Mouse (Mus musculus) 416B (cell line): Measurements from ENCODE around the gene Ssb.

Source experiments
- DNase-seq: peaks from one replicate; pipeline ENCODE4 v3.0.0; 2011; ENCODE audit warnings: low read depth

The Ssb gene

DNA sequence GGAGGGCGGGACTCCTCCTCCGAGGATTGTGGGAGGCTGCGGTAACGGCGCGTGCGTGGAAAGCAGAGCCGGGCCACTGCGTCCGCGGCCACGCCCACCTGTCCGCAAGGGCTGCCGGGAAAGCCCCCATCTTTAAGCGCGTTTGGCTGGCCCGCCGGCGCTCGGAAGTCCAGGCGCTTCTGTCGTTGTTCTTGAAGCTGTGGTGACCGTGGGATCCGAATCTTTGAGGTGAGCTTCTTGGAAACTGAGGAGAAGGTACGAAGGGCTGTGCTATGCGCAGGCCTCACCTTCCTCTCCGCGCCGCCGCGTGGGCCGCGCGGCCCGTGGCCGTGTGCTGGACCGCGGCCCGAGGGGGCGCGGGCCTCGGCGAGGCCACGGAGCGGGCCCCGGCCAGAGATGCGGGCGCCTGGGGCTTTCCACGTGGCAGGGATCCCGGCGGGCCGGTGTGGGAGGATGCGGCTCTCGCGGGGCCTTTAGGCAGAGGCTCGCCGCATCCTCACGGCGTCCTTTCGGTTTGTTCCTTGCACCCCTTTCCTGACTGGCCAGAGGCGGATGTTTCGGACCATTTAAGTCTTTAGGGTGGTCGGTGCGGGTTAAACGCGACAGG lies at the start of gene Ssb:
TSS of gene Ssb (plus strand) at position 78 of the 607 bp plus-strand sequence.
- peak; percentile 92 for DNase-seq

GRCm38 (mm10) chr2:69816575-69816974 lies 44.8 kb upstream of the Ssb start:
- no peak for DNase-seq

- no peak for DNase-seq
Measured at GRCm38 (mm10) chr2:69818350-69819085, 42.8 kb upstream of the Ssb start.

DNA sequence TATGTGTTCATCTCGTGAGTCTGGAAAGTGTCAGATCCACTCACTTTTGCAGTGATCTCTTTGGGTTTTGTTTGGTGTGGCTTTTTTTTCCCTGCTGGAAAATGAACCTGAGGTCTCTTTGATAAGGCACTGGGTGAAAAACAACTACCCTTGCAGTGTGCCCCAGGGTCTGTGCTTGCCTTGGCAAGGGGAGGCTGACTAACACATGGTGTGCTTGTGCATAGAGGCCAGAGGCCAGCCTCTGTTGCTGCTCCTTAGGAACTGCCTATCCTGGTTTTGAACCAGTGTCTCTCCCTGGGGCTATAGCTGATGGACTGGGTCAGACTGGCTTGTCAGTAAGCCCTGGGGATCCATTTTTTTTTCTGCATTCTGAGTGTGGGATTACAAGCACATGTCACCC lies 41.2 kb upstream of the Ssb start:
- DNase-seq, result no peak

GRCm38 (mm10) chr2:69821711-69822110 lies 39.7 kb upstream of the Ssb start, which contains the start of gene Klhl23:
Gene Klhl23 (plus strand): TSS chr2:69821944.
- DNase-seq, result peak; percentile 84

DNA sequence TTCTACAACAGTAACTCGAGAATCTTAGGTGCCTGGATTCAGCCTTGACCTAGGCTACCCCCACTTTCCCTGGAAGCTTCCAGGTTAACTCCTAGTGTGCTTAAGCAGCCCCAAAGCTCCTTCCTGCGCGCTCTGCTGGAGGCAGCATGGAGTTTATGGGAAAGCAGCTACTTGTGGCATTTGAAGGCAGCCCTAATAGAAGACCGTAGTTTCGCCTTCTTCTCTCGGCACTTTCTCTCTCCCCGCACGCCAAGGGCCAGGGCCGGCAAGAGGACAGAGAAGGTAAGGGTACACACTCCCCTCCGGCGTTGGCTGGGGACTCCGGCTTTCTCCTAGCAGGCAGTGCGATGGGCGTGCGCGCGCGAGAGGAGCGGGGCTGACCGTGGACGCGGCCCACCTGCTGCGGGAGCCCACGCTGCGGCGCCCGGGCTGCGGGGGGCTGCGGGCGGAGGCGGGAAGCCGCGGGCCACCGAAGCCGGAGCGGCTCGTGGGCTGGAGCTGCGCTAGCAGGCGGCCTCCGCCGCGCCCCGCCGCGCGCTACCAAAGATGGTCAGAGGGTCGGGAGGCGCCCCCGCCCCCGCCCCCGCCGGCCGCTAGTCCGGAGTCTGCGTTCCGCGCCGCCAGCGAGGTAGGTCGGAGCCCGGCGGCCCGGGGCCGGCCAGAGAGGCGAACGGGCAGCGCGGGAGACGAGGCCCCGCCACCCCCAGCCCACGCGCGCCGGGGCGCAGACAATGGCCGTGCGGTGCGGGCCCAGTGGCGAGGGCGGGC lies 38.8 kb upstream of the Ssb start:
- peak; percentile 58 for DNase-seq

DNA sequence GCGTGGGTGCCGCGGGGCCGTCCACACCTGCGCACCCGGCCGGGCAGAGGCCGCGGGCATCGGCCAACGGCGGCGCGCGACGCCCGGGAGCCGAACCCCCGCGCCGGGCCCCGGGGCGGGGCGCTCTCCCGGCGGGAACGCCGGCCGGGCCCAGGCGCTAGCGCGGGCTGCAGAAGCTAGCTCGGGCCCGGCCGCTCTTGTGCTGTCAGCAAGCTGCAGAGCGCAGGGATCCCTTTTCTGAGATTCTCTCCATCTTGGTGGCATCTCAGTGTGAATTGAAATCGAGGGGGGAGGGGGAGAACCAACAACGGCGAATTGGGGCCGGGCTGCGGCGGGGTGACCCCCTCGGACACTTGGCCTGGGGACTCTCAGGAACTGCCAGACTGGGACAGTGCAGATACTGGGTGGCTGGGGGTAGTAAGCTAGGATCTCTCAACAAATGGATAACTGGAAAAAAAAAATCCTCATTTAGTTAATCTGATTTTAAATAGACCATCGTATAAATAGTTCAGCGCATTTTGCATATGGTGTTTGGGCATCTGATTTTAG lies 38.2 kb upstream of the Ssb start:
- DNase-seq, result peak; percentile 38

- DNase-seq, result no peak
Measured at GRCm38 (mm10) chr2:69825898-69826297, 35.5 kb upstream of the Ssb start.

GRCm38 (mm10) chr2:69826380-69826779 lies 35.0 kb upstream of the Ssb start:
- DNase-seq, result no peak

DNA sequence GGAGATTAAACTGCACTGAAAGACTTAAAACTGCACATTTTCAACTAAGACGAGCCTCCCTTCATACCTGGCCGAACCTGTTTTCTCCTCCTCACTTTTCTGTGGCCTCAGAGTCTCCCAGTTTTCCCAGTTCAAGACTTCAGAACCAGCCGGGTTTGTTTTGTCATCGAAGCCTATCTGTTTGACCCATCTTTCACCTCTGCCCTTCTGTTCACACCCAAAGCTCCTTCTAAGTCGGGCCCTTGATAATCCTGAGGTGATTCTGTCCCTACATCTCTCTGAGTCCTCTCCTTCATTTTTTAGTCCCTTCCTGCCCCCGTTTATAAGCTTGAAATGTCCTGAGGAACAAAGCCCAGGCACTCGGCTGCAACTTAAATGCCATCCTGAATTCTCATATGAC lies 33.3 kb upstream of the Ssb start:
- DNase-seq, result no peak

DNA sequence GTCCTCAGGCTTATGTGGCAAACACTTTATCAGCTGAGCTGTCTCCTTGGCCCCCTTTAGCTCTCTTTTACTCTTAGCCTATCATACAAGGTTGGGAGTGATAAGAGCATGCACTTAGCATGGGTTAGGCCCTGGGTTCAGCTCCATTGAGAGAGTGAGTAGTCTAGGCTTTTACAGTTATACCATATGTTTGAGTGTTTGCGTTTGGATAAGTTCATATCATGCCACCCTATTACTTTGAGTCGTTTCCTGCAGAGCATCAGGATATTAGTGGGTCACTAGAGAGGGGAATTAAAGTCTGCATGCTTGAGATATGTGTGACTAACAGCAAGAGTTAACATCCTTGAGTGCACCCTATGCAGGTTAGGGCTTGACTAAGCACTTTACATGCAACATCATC lies 31.7 kb upstream of the Ssb start:
- no peak for DNase-seq

DNA sequence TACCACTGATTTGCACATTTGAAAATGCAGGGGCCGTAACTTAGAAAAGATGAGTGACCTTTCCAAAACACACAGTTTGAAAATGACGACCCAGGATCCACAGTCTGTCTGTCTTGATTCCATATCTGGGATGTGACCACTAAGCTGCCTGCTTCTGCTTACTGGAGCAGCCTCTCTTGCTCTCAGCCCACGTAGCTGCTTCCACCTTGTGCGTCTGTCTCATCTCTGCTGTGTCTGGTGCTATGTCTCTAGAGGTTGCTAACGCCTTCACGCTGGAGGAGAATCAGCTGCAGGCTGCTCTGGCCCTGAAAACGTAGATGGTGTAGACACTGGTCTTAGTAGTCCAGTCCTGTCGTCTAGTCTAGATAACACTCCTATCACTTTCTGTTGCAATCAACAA lies 31.2 kb upstream of the Ssb start:
- no peak for DNase-seq

- no peak for DNase-seq
Measured at GRCm38 (mm10) chr2:69837244-69837967, 24.0 kb upstream of the Ssb start.

DNA sequence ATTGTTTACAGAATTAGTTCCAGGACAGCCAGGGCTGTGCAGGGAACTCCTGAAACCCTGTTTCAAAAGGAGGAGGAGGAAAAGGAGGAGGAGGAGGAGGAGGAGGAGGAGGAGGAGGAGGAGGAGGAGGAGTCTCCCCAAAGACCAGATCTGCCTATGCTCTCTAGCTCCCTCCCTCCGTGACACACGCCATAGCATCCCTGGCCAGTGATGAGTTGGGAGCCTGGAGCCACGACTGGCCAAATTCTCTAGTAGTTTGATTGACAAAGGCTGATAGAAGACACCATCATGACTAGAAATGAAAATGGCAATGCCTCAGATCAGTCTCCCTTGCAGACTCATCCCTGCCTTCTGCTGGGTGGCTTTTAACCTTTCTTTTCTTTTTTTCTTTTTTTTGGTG lies 23.4 kb upstream of the Ssb start:
- no peak for DNase-seq

- peak; percentile 61 for DNase-seq
Measured at GRCm38 (mm10) chr2:69838707-69839106, 22.7 kb upstream of the Ssb start.

- peak; percentile 53 for DNase-seq
Measured at GRCm38 (mm10) chr2:69840261-69840660, 21.1 kb upstream of the Ssb start.

DNA sequence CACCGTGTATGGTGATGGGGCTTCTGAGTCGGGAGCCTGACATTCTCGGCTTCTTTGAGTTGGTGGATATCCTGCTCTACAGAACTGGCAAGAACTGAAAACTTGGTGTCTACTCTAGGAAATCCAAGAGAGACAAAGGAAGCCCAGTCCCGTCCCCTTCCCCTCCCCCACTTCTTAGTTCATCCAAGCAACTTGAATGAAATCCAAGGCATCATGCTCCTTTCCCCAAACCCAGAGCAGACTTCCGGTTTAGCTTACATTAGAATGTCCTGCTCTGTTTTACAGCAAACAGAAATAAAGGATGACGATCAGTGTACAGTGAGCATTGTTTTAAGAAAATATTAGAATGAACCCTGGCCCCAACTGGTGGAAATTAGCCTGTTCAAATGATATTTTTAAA lies 12.1 kb upstream of the Ssb start:
- no peak for DNase-seq

DNA sequence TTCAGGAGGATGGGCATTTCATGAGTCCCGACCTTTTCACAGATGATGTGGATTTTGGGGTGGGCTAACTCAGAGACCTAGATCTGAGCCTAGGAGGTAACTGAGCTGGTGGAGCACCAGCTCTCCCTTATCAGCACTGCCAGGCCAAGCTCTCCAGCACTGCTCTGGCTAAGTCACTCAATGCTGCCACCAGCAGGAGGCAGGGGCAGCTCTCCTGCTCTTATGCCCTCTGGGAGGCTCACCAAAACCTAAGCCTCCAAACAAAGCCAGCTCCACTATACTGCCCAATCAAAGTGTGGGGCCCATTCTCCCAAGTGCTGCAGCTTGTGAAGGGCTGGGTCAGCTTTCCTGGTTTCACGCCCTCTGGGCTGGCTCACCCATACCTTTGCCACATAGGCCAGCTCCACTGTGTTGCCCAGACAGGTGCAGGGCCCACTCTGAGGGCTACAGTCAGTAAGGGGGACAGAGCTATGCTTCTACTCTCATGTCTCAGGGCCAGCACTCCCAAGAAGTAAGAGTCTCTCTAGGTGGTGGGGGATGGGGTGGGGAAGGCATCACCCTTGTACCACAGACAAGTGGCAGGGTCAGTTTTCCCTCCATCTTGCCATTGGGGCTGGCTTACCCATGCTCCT lies 9.8 kb upstream of the Ssb start:
- peak; percentile 58 for DNase-seq

DNA sequence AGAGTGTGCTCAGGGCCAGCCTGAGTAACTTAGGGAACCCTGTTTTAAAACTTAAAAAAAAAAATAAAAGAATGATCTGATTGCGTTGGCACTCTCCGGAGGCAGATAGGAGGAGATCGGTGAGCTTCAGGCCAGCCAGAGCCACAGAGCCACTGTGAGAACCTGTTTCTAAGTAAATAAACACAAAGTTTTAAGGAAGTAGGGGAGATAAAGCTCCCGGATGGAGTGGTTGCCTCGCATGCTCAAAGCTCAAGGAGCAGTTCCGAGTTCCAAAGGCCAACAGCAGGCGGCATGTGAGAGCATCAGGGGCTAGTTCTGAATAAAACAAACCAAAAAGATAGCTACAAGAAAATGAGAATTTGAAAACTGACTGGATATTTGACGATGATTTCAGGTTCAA lies 5.0 kb upstream of the Ssb start:
- DNase-seq, result peak; percentile 78

- DNase-seq, result peak; percentile 69
Measured at GRCm38 (mm10) chr2:69857882-69858281, 3.5 kb upstream of the Ssb start.

- peak; percentile 85 for DNase-seq
Measured at GRCm38 (mm10) chr2:69860972-69861452, 350 bp upstream of the Ssb start.
